Mouse (Mus musculus): ENCODE data around the gene Recql. TPM values are rescaled to one million over a fixed set of nuclear protein-coding genes. Genes with fewer than 3 reads are reported as not detected.

Gene Recql
- total RNA-seq, 2 experiments from 2014 or later, result 7.1 to 13.0 TPM

Other genes with a start within 250 kb of the Recql start
- not detected for gene Slco1a6, start 178.6 kb downstream of the Recql start, total RNA-seq (2021)
- not detected for gene Iapp, start 88.7 kb downstream of the Recql start, total RNA-seq (2021)
- not detected for gene Slco1a5, start 64.1 kb downstream of the Recql start, total RNA-seq (2021)
- gene Pyroxd1, start 41.4 kb downstream of the Recql start, total RNA-seq (2021), result 10 to 100 TPM; 11.4 to 12.3 TPM
- gene Golt1b, start 134 bp upstream of the Recql start, total RNA-seq (2021), result 10 to 100 TPM; 15.2 to 15.6 TPM
- gene Spx, start 26.4 kb upstream of the Recql start, total RNA-seq (2021), result not detected
- 1 to 10 TPM in 1 of 2 experiments, not detected in 1; 1.5 TPM for gene Gys2, start 86.0 kb upstream of the Recql start, total RNA-seq (2021)
- 1,000 to 10,000 TPM; 3,158 to 3,186 TPM for gene Ldhb, start 120.9 kb upstream of the Recql start, total RNA-seq (2021)
- gene Kcnj8, start 184.5 kb upstream of the Recql start, total RNA-seq (2021), result 10 to 100 TPM; 15.8 to 19.6 TPM